Mouse (Mus musculus) liver, embryonic 15.5 days (tissue): ENCODE data around the gene Ccr6. TPM values are rescaled to one million over a fixed set of nuclear protein-coding genes. Genes with fewer than 3 reads are reported as not detected.

ENCODE experiments used
- ATAC-seq: fragments of 200-750 bp; cut with Nextera tagmentation; 2 replicates; pipeline ENCODE4 v1.8.0; 2017; ENCODE audit warnings: moderate number of reproducible peaks, mild to moderate bottlenecking, moderate library complexity; ENCODE audit not compliant: insufficient read depth
- H3K27ac ChIP-seq: fragments of 300-500 bp; sonication (generic); replicated peaks from 2 replicates; pipeline ENCODE4 v1.5.1; 2015; ENCODE audit warnings: mild to moderate bottlenecking, inconsistent platforms
- H3K27me3 ChIP-seq: fragments of 300-500 bp; sonication (generic); 2 replicates; pipeline ENCODE4 v1.6.1; 2015; ENCODE audit warnings: mild to moderate bottlenecking, inconsistent platforms
- H3K36me3 ChIP-seq: fragments of 300-500 bp; sonication (generic); replicated peaks from 2 replicates; pipeline ENCODE4 v1.6.1; 2015; ENCODE audit warnings: moderate library complexity, mild to moderate bottlenecking, inconsistent platforms
- H3K4me1 ChIP-seq: fragments of 300-500 bp; sonication (generic); replicated peaks from 2 replicates; pipeline ENCODE4 v1.6.1; 2015; ENCODE audit warnings: inconsistent platforms
- H3K4me2 ChIP-seq: fragments of 300-500 bp; sonication (generic); 2 replicates; pipeline ENCODE4 v1.6.1; 2015; ENCODE audit warnings: moderate library complexity, mild to moderate bottlenecking, inconsistent platforms
- H3K4me3 ChIP-seq: fragments of 300-500 bp; sonication (generic); replicated peaks from 2 replicates; pipeline ENCODE4 v1.5.1; 2015; ENCODE audit warnings: mild to moderate bottlenecking, inconsistent platforms
- H3K9ac ChIP-seq: fragments of 300-500 bp; sonication (generic); 2 replicates; pipeline ENCODE4 v1.6.1; 2015; ENCODE audit warnings: moderate library complexity, mild to moderate bottlenecking, inconsistent platforms
- H3K9me3 ChIP-seq: fragments of 300-500 bp; sonication (generic); replicated peaks from 2 replicates; pipeline ENCODE4 v1.6.1; 2016; ENCODE audit warnings: inconsistent platforms
- WGBS: fragments of 180-500 bp; shearing (Covaris S2); methylation state at CpG from one replicate; pipeline ENCODE4 v1.1.7; 2015; ENCODE audit warnings: mixed read lengths; ENCODE audit not compliant: insufficient replicate concordance; 5-methylcytosine and 5-hydroxymethylcytosine counted together
- polyA plus RNA-seq: library from polyadenylated mRNA; unstranded; fragments of >200 nt; fragmentation: Nextera tagmentation; extraction: Ambion mirVana; gene quantifications from 2 replicates; pipeline ENCODE4 v1.2.1, GENCODE M21; 2015

The Ccr6 gene
- polyA plus RNA-seq, 1 experiment from 2014 or later, result not detected

DNA sequence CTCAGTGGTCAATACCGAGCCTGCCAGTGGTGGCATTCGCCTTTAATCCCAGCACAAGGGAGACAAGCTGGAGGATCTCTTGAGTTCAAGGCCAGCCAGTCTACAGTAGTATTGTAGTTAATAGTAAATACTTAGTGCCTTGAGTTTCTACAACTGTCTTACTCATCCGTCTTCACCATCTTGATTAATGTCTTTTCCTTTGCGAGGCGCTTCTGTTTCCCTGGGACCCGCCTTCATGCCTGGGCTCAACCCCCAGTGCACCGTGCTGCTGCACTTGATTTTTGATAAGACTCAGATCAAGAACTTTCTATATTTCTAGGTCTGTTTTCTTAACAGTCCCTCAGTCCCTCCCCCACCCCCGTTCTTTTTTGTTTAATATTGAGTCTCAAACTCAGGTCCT is 49.2 kb downstream of the Ccr6 start:
- Histone ChIP-seq H3K4me2 (peak overlapping the region; percentile 98), H3K9me3 (no peaks in the 10 kb centered on the region), H3K4me3 (peak overlapping the region; percentile 80), H3K4me1 (peaks cover 36% of the 10 kb centered on the region), H3K36me3 (0 out of 2 replicates have a peak, but pooled peaks cover 8% of the 10 kb centered on the region), H3K9ac (peak overlapping the region; percentile 85), H3K27me3 (no peaks in the 10 kb centered on the region), H3K27ac (peak overlapping the region; percentile 45)
- 20% methylated on average over 8 of the region's 8 CpGs for WGBS
- no peak for ATAC-seq

DNA sequence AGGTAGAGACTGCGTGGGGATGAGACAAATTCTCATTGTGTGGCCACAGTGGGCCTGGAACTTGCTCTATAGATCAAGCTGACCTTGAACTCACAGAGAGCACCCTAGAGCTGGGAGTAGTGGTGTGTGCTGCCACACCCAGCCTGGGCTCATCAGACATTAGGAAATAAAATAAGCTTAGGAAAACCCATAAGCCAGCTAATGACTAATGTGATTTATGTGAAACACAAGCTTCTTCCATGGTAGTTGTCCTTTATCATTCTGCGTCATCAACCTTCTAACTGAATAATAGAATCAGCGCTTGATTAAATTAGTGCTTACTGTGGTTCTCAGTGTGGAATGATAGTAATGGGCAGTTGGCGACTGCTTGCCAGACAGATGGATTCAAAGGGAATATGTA is 51.1 kb downstream of the Ccr6 start:
- H3K9ac ChIP-seq, result no peak overlapping the region
- 74% methylated on average over 4 of the region's 4 CpGs for WGBS
- 0 out of 2 replicates have a peak, but pooled peaks cover 8% of the 10 kb centered on the region for H3K36me3 ChIP-seq
- no peaks in the 10 kb centered on the region for H3K27me3 ChIP-seq
- H3K4me1 ChIP-seq, result peaks cover 34% of the 10 kb centered on the region
- H3K27ac ChIP-seq, result no peak overlapping the region
- no peak overlapping the region for H3K4me2 ChIP-seq
- no peaks in the 10 kb centered on the region for H3K9me3 ChIP-seq
- no peak for ATAC-seq
- no peak overlapping the region for H3K4me3 ChIP-seq

DNA sequence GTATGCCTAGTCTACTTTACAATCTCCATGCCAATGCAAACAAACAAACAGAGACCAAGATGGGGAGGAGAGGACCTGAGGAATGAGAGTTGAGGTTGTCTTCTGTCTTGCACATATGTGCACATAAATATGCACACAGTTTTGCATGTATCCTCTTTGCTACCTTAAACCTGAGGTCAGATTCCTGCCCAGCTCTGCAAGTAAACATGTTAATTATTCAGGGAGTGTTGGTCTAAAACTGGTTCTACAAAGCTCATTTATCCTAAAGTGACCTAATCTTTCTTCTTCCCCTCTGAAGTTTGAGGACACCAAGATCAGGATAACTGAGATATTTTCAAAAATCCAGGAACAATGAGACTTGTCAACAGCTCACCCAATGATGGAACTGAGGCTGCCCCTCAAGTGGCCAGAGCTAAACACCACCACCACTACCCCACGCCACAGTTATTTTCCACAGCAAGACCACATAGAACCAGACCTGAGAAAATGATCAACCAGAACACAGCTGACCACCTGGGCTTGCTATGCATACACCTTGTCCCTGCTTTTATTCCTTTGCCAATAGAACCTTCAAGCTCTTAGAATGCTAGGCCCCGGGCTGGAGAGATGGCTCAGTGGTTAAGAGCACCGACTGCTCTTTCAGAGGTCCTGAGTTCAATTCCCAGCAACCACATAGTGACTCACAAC is 54.3 kb downstream of the Ccr6 start:
- no peak overlapping the region for H3K4me3 ChIP-seq
- no peaks in the 10 kb centered on the region for H3K27me3 ChIP-seq
- H3K27ac ChIP-seq, result no peak overlapping the region

DNA sequence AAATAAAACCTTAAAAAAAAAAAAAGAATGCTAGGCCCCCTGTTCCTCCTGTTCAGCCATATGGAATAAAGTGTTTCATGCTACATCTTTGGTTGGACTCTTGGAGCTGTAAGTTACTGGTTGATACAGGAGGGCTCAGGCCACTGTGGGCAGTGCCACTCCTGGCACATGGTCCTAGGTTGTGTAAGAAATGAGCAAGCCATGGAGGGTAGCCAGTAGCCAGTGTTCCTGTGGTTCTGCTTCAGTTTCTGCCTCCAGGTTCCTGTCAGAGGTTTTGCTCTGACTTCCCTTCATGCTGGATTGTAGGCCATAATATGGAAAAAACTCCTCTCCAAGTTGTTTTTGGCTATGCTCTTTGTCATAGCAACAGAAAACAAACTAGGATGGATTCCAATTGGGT is 54.9 kb downstream of the Ccr6 start:
- 0 out of 2 replicates have a peak, but pooled peaks cover 14% of the 10 kb centered on the region for H3K36me3 ChIP-seq
- H3K27ac ChIP-seq, result no peak overlapping the region
- no peaks in the 10 kb centered on the region for H3K9me3 ChIP-seq
- no peak overlapping the region for H3K4me2 ChIP-seq
- H3K27me3 ChIP-seq, result no peaks in the 10 kb centered on the region
- ATAC-seq, result no peak
- H3K4me3 ChIP-seq, result no peak overlapping the region
- peaks cover 13% of the 10 kb centered on the region for H3K4me1 ChIP-seq
- H3K9ac ChIP-seq, result no peak overlapping the region

More for the DNA sequence above, 54.3 kb downstream of the Ccr6 start:
- 81% methylated on average over 3 of the region's 3 CpGs for WGBS
- Histone ChIP-seq H3K9me3 (no peaks in the 10 kb centered on the region), H3K4me1 (peaks cover 19% of the 10 kb centered on the region), H3K36me3 (0 out of 2 replicates have a peak, but pooled peaks cover 14% of the 10 kb centered on the region), H3K4me2 (no peak overlapping the region), H3K9ac (no peak overlapping the region)
- no peak for ATAC-seq

DNA sequence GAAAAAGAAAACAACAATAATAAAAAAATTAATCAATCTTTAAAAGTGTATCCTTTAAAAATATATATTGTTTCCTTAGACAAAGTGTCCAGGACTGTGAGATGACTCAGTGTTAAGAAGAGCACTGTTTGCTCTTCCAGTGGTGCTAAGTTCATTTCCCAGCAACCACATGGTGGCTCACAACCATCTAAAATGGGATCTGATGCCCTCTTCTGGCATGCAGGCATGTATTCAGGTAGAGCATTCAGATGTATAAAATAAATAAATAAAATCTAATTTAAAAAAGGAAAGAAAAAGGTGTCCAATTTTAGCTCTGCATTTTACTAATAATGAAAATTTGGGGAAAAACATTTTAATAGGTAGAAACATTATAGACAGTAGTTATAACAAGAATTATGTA is 60.0 kb downstream of the Ccr6 start:
- ATAC-seq, result no peak
- H3K9me3 ChIP-seq, result no peaks in the 10 kb centered on the region
- H3K27me3 ChIP-seq, result no peaks in the 10 kb centered on the region
- H3K36me3 ChIP-seq, result peaks cover 20% of the 10 kb centered on the region; the same call in 1 of the 2 replicates
- H3K4me3 ChIP-seq, result no peak overlapping the region
- no peak overlapping the region for H3K27ac ChIP-seq
- no peaks in the 10 kb centered on the region for H3K4me1 ChIP-seq
- H3K9ac ChIP-seq, result no peak overlapping the region
- no peak overlapping the region for H3K4me2 ChIP-seq

DNA sequence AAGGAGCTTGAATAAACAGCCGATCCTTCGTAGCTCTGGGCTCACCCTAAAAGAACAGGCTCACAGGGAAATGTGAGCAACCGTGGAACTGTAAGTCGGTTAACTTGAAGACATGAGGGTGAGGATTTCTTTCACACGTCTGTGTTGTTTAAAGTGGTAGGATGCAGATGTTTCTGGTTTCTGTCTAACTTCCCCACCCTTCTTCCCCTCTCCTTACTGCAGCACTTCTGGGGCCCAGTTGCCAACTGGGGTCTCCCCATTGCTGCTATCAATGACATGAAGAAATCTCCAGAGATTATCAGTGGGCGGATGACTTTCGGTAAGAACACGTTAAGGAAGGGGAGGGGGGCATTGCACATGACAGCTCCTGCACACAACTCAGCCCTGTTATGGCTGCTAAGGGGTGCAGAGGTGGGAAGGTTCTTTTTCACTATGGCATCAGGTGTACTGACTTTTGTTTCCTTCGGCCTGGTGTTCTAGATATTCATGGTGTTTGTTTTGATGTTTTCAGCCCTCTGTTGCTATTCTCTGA is 60.5 kb downstream of the Ccr6 start:
- Histone ChIP-seq H3K27me3 (no peaks in the 10 kb centered on the region), H3K4me3 (no peak overlapping the region), H3K9ac (no peak overlapping the region), H3K27ac (no peak overlapping the region), H3K4me2 (no peak overlapping the region), H3K4me1 (no peaks in the 10 kb centered on the region), H3K9me3 (no peaks in the 10 kb centered on the region), H3K36me3 (peaks cover 20% of the 10 kb centered on the region; the same call in 1 of the 2 replicates)
- no peak for ATAC-seq
- 56% methylated on average over 9 of the region's 9 CpGs for WGBS

DNA sequence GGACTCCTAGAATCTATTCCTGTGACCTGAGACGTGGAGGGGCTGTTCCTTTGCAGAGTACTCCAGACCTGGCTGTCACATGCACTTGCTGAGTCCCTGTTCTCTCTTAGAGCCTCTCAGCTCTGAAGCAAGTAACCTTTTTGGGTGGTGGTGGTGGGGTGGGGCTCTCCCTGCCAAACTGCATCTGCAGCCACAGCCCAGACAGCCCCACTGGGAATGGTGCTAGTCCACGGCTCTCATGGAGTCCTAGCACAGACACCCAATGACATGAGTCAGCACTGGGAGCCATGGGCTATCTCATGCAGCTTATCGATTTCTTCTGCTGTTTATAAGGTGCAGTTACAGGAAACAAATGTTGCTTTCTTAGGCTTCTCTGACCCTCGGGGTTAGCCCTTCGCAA is 61.9 kb downstream of the Ccr6 start:
- Histone ChIP-seq H3K36me3 (peaks cover 20% of the 10 kb centered on the region; the same call in 1 of the 2 replicates), H3K4me2 (no peak overlapping the region), H3K27ac (no peak overlapping the region), H3K4me1 (no peaks in the 10 kb centered on the region), H3K9ac (no peak overlapping the region), H3K27me3 (no peaks in the 10 kb centered on the region), H3K9me3 (no peaks in the 10 kb centered on the region), H3K4me3 (no peak overlapping the region)
- 69% methylated on average over 5 of the region's 5 CpGs for WGBS
- ATAC-seq, result no peak

DNA sequence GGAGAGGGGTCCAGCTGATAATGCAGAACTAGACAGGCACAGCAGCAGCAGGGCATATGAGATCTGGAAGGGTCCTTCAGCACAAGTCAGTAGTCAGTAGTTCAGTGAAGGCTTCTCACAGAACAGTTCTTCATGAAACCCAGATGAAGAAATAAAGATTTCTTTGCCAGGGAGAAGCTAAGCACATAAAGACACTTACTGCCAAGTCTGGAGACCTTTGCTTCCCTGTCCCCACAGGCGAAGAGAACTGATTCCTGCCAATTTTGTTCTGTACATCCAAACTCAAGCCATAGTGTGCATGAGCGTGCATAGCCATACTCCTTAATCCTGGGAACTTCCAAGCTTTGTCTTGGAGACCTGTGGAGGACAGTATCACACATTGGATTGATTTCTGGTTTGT is 62.4 kb downstream of the Ccr6 start:
- H3K4me2 ChIP-seq, result no peak overlapping the region
- H3K9me3 ChIP-seq, result no peaks in the 10 kb centered on the region
- no peak for ATAC-seq
- H3K27ac ChIP-seq, result no peak overlapping the region
- H3K4me1 ChIP-seq, result no peaks in the 10 kb centered on the region
- H3K27me3 ChIP-seq, result no peaks in the 10 kb centered on the region
- no peak overlapping the region for H3K4me3 ChIP-seq
- no peak overlapping the region for H3K9ac ChIP-seq
- peaks cover 20% of the 10 kb centered on the region; the same call in 1 of the 2 replicates for H3K36me3 ChIP-seq
- WGBS, result 80% methylated on average over 2 of the region's 2 CpGs

DNA sequence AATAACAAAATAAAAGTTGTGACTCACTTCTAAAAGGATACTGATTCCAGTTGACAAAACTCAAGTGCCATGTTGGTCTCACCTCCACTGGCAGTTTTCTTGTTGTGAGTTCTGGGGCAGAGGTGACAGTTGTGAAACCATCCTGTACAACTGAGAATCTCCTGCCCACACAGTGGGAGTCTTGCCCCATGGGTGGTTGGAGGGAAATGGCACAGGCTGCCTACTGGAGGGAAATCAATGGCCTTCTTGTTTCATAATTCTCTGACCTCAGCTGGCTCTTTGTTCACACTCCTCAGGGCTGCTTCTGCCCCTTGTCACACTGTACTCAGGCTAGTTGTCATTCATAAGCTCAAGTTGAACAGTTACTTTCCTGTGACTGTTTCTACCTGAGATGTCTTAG is 63.7 kb downstream of the Ccr6 start:
- no peaks in the 10 kb centered on the region for H3K4me1 ChIP-seq
- no peak overlapping the region for H3K4me3 ChIP-seq
- H3K27me3 ChIP-seq, result no peaks in the 10 kb centered on the region
- H3K27ac ChIP-seq, result no peak overlapping the region
- H3K9me3 ChIP-seq, result no peaks in the 10 kb centered on the region
- no peak for ATAC-seq
- H3K9ac ChIP-seq, result no peak overlapping the region
- peaks cover 15% of the 10 kb centered on the region; the same call in 1 of the 2 replicates for H3K36me3 ChIP-seq
- no peak overlapping the region for H3K4me2 ChIP-seq

DNA sequence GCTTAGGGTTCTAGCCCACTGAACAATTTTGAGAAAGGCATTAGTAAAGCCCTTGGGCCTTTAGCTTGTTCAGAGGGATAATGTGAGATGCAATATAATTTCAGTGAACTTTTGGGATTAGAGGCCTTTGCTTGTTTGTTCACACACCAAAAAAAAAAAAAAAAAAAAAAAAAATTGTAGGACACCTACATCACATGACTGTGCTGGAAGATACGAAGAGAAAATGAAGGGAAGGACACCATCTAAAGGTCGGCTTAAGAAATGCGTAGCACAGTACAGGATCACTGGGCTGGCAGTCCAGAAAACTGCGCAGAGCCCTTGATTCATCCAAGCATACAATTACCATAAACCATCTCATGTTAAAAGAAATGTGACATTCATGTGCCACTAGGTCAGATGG is 65.7 kb downstream of the Ccr6 start:
- no peak for ATAC-seq
- no peaks in the 10 kb centered on the region for H3K9me3 ChIP-seq
- H3K4me1 ChIP-seq, result no peaks in the 10 kb centered on the region
- H3K27ac ChIP-seq, result no peak overlapping the region
- 64% methylated on average over 4 of the region's 4 CpGs for WGBS
- no peaks in the 10 kb centered on the region for H3K27me3 ChIP-seq
- H3K36me3 ChIP-seq, result peaks cover 10% of the 10 kb centered on the region; the same call in 1 of the 2 replicates
- H3K4me2 ChIP-seq, result no peak overlapping the region
- H3K9ac ChIP-seq, result no peak overlapping the region
- H3K4me3 ChIP-seq, result no peak overlapping the region

DNA sequence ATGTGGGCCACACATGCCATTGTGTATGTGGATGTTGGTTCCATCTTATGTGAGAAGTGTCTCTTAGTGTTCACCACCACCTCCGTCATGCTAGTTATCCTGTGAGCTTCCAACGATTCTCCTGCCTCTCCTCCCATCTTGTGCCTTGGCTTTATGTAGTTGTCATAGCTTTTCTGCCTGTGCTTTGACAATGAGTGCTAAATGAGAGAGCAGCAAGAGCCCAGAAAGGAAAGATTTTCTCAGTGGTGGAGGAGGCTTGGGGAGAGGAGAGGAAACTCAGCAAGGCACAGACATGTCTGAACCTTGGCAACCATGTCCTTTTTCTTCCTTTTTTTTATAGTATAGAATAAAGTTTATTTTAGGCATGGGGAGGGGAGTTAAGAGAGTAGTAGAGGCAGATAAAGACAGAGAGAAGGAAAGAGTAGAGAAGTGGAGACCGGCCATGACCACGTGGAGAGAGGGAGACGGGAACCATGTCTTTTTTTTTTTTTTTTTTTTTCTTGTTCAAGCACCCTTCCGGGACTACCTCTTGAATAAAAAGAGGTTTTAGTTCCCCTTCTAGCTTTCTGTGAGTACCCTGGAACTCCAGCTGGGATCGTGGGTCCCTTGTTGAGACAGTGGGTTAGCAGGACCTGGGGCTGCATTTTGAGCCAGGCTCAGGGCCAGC is 67.1 kb downstream of the Ccr6 start:
- H3K4me3 ChIP-seq, result no peak overlapping the region
- peaks cover 6% of the 10 kb centered on the region; the same call in 1 of the 2 replicates for H3K36me3 ChIP-seq
- no peaks in the 10 kb centered on the region for H3K4me1 ChIP-seq
- ATAC-seq, result no peak
- no peaks in the 10 kb centered on the region for H3K9me3 ChIP-seq
- WGBS, result 48% methylated on average over 7 of the region's 7 CpGs
- no peak overlapping the region for H3K27ac ChIP-seq
- no peaks in the 10 kb centered on the region for H3K27me3 ChIP-seq
- H3K9ac ChIP-seq, result no peak overlapping the region
- no peak overlapping the region for H3K4me2 ChIP-seq
